Mouse (Mus musculus): ENCODE measurements around the gene Msmo1. TPM values are rescaled to one million over a fixed set of nuclear protein-coding genes. Genes with fewer than 3 reads are reported as not detected.
A peak's percentile ranks its signal among the peaks of the same experiment; 100 is the strongest.

The Msmo1 gene
- polyA plus RNA-seq, 1 experiment = 55.1 TPM

DNA sequence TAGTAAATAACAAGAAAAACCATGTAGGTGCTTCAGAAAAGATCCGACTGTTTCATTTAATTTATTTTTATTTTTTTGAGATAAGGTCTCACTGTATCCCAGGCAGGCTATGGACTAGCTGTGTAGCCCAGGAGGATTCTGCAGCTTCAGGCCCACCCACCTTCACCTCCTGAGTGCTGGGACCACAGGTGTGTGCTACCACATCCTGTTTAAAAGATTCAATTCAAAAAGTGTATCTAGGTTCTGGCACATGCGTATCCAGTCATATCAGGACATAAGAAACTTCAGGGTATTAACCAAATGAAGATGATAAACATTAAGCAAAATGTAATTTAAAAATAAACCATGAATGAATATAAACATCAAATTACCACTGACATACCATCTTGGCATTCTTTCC lies 10.4 kb downstream of the Msmo1 start:
- 89% methylated on average over 2 of the region's 2 CpGs for WGBS
- DNase-seq (ENCODE audit: low read depth, low spot score) = no peak

GRCm38 (mm10) chr8:64717868-64718267 lies 15.7 kb downstream of the Msmo1 start:
- DNase-seq (ENCODE audit: low read depth, low spot score) = no peak
- WGBS = 89% methylated on average over 7 of the region's 7 CpGs

DNA sequence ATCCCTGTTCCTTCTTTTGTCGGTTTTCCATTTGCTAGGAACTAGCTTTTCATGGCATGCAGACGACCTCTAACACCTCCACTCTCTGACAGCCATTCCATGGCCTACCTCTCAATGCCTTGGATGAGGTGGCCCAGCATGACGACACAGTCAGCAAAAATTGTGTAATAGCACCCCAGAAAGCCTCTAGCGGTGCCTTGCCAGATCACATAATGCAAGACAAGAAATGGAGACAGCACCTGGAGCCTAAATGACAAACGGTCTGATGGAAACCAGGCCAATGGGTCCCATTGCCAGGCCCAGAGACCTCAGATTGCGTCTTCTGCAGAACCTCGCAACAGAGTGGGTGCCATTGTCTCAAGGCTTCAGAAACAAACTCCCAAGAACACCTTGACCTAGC lies 21.1 kb downstream of the Msmo1 start:
- WGBS = 89% methylated on average over 7 of the region's 7 CpGs
- no peak for DNase-seq (ENCODE audit: low read depth, low spot score)

DNA sequence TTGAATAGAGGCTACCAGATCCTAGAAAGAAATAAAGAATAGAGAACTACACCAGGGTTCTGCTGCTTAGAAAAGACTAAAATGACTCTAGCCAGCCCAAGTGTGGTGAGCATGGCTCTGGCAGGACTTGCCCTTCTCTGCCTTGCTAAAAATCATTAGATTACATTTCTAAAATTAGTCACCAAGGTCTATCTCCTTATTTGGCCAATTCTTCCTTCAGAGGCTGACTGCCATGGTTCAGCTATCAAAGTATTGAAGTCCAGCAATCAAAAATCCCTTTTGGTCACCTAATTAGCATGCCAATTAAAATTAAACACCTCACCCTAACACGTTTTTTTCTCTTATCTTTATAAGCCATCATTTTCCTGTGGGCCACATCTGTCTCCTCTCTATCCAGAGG lies 22.0 kb downstream of the Msmo1 start:
- no peak for DNase-seq (ENCODE audit: low read depth, low spot score)
- WGBS = 17% methylated on average over 1 of the region's 1 CpGs

DNA sequence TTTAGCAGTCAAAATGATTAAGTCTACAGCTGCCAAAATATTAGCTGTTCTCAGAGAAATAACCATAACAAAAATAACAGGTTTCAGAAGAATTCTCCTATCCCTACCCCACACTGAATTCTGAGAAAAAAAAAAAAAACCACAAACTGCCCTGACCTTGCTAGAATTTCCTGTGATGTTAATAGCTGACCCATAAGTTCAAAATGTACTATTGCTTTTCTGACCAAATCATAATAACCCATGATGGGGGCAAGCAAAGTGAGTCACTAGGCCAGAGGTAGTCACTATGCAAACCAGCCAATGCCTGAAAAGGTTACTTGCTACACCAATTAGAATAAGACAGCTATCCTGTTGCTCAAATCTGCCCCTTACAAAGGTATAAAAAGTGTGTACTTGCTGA lies 26.1 kb downstream of the Msmo1 start:
- no peak for DNase-seq (ENCODE audit: low read depth, low spot score)

DNA sequence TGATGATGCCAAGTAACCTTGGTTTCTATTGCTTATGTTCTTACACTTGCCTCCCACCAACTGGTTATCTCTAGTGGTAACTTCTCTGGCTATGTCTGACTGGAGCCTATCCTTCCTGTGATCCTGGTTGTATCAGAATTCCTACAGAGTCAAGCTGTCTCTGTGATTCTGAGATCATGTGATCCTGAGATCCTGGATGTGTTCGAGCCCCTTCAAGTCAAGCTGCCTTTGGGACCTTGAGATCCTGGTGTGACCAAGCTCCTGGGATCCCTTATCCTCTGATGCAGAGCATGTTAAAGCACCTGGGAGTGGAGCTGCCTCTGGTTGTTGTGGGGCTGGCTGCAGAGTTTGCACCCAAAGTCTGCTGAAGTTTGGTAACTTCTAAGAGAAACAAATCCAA lies 30.4 kb downstream of the Msmo1 start:
- DNase-seq (ENCODE audit: low read depth, low spot score) = no peak
- 71% methylated on average over 1 of the region's 1 CpGs for WGBS

GRCm38 (mm10) chr8:64692651-64693201 lies 40.9 kb downstream of the Msmo1 start, which contains the start of gene Cpe:
Gene Cpe (minus strand): TSS chr8:64693054.
- peak; percentile 19 for DNase-seq (ENCODE audit: low read depth, low spot score)
- WGBS = under 1% methylated on average over 54 of the region's 54 CpGs

DNA sequence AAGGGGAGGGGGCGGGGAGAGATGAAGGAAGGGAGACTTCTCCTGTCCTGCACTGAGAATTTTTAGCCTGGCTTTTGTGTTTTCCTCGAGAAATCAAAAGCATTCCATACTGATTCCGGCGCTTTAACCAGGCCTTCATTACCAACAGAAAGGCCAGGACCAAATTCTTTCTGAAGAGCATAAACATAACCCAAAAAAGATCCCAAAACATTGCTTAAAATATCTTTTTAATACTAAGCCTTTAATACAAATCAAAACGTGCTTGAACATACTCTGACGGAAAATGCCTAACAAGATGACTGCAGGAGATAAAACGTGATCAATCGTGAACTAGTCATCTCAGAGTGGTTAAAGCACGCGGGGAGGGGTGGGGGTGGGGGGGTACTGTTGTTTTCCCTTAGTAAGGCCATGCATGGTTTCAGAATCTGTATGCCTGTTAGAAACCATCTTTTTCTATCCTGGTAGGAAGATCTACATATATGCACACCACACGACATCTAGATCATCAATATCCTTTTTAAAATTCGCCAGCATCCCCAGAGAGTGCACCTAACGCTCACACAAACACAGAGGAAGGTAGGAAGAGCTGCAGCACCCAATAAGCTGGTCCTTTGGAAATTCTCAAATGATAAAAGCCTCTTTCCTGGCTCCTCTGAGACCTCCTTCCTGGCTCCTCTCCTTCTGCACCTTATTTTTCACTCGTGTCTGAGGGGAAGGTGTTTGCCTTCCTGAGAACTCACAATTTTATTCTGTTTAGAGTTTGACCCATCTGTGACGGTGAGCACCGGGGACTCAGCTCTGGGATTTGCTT lies 41.8 kb downstream of the Msmo1 start:
- 34% methylated on average over 16 of the region's 16 CpGs for WGBS

GRCm38 (mm10) chr8:64690845-64691244 lies 42.7 kb downstream of the Msmo1 start:
- no peak for DNase-seq (ENCODE audit: low read depth, low spot score)
- WGBS = 74% methylated on average over 6 of the region's 6 CpGs

More for the DNA sequence above, 41.8 kb downstream of the Msmo1 start:
- no peak for DNase-seq (ENCODE audit: low read depth, low spot score)

DNA sequence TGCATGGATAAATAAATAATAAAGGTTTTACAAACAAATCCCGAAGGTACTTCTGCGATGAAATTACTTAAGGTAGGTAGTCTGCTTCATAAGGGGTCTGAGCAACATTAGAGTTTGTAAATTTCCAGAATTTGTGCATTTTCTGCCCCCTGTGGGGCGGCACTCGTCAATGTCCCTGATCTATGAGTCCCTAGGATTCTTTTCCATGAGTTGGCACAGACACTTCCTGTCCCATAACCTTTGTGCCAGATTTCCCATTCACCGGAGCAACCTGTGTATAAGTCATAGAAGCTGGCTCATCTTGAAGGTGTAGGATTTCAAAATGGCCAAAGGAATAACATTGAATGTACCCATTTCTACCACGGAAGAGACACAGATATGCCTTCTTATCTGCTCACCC lies 43.3 kb downstream of the Msmo1 start:
- DNase-seq (ENCODE audit: low read depth, low spot score) = no peak
- 65% methylated on average over 6 of the region's 6 CpGs for WGBS

DNA sequence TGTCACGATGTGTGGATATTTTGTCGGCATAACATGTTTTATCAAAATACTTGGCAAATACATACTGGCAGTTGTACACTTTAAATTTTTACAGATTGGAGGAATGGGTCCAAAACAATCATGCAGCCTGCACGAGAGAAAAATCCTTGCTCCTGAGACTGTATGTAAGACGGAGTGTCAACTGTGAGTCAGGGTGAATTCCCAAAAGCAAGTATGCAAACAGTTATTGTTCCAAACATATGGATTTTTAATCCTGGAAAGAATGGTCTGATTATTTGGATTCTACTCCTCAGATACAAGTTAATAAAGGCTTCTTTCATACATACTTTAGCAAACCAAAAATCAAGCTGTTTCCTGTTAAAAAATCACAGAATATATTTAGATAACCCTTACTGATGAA lies 44.9 kb downstream of the Msmo1 start:
- WGBS = 59% methylated on average over 4 of the region's 4 CpGs
- DNase-seq (ENCODE audit: low read depth, low spot score) = no peak

GRCm38 (mm10) chr8:64688161-64688560 lies 45.4 kb downstream of the Msmo1 start:
- 40% methylated on average over 3 of the region's 3 CpGs for WGBS
- DNase-seq (ENCODE audit: low read depth, low spot score) = no peak

DNA sequence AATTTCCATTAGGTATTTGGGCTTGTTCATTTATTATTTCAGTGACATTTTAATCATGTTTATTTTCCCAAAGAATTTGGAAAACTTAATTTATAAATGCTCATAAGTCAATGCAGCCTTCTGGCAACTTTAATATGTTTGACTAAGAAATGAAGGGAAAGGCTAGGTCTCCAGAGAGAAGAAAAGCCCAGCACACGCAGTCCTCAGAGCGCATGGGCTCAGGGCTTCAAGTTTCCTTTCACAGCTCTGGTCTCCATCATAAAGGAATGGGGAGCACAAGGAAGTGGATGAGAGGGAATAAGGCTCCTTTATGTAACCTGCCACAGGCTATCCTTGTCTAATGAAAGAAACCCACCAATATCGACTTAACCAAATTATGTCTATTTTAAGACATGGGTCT lies 51.1 kb downstream of the Msmo1 start:
- no peak for DNase-seq (ENCODE audit: low read depth, low spot score)
- WGBS = 64% methylated on average over 3 of the region's 3 CpGs

- 73% methylated on average over 2 of the region's 2 CpGs for WGBS
- no peak for DNase-seq (ENCODE audit: low read depth, low spot score)
These were observed 57.2 kb downstream of the Msmo1 start for GRCm38 (mm10) chr8:64676381-64676780.

DNA sequence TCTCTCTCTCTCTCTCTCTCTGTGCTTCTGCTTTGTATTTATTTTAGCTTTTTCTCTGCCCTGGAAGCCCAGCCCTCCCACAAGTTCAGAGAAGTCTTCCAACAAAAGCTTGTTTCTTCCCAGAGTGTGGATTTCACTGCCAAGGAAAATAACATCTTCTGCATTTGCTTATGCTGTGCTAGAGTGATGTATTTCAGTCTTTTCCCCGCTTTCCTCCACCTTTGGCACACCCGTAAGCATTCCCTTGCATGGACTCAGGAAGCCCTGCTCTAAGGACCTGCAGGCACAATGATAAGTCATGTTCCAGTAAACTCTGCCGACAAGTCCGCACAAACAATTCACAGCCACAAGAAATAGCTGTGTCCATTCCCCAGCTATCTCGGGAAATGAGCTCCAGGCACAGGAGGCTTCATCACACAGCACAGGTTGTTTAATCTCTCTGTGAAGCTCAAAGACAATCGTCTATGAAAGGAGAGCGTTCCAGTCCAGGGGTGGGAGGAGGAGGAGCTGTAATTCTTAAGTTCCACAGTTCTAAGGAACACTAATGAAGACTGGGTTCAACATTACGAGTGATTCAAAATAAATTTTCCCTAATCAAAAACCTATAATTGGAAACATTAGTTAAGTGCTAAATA lies 58.5 kb downstream of the Msmo1 start:
- DNase-seq (ENCODE audit: low read depth, low spot score) = no peak
- WGBS = 63% methylated on average over 8 of the region's 8 CpGs

- WGBS = 58% methylated on average over 2 of the region's 2 CpGs
- DNase-seq (ENCODE audit: low read depth, low spot score) = no peak
These were observed 60.7 kb downstream of the Msmo1 start for GRCm38 (mm10) chr8:64672920-64673319.

DNA sequence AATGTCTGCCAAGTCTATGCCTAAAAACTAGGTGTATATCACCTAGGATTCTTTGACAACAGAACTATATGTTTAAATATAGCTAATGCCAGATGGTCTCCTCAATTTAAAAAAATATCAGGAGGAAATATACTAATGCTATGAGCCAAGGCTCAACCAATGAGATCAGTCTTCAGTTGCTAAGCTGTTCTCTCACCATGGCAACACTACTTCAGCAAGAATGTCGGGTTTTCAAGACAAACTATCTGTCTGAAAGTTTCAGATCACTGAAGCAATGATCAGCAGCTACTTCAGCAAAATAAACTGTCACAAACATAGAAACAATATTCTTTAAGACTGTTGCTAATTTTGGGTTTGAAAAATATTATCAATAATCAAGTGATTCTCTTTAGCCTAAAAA lies 61.7 kb downstream of the Msmo1 start:
- WGBS = 34% methylated on average over 1 of the region's 1 CpGs
- DNase-seq (ENCODE audit: low read depth, low spot score) = no peak
